Mouse (Mus musculus): Measurements from ENCODE around the gene 4930455H04Rik.

Gene 4930455H04Rik

GRCm38 (mm10) chr3:116966800-116967199, 1.3 kb upstream of the 4930455H04Rik start:
- DNase-seq (ENCODE audit: low spot score in 2 of 2) = no peak

GRCm38 (mm10) chr3:116967436-116967835, 631 bp upstream of the 4930455H04Rik start:
- DNase-seq (ENCODE audit: low spot score in 2 of 2) = no peak

DNA sequence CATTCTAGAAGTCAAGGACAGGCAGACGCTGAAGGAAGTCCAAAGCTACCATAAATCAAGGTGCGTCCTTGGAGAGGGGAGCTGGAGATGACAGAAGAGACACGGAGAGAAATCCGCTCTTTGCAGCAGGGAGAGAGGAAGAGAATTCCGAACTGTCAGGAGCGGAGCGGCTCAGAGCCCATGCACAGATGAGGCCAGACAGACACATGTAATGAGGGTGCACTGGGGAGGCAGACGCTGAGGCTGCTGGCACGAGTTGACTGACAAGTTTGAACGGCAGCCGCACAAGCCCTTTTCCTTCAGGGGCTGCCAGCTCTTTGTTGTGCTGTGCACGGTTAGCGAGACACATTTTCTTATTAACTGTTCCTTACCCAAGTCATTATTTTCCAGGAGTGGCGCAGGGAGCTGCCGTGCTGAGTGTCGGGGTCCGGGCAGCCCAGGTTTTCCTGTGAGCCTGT, 502 bp downstream of the 4930455H04Rik start, which contains the start of gene Palmd:
Gene Palmd (minus strand): TSS at position 448 of the 458 bp plus-strand sequence.
- peak in 1 of 2 experiments; percentile 39 for DNase-seq (ENCODE audit: low spot score in 2 of 2)

GRCm38 (mm10) chr3:116969003-116969402, 936 bp downstream of the 4930455H04Rik start:
- no peak for DNase-seq (ENCODE audit: low spot score in 2 of 2)

DNA sequence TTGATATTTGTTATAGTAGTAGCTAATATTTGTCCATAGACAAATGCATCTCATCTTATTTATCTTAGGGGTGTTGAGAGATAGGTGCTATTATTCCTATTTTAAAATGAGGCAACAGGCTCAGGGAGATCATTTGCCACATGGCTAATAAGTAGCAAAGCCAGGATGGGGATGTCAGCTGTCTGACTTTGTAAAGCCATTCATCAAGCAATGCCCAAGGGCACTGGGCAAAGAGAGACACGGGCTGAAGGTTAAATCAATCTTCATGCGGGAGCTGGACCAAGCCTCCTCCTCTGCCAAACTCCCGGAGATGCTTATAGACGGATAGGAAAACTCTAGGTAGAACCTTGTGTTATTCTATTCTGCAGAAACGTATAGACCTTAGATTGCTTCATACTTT, 1.7 kb downstream of the 4930455H04Rik start:
- DNase-seq (ENCODE audit: low spot score in 2 of 2) = no peak

DNA sequence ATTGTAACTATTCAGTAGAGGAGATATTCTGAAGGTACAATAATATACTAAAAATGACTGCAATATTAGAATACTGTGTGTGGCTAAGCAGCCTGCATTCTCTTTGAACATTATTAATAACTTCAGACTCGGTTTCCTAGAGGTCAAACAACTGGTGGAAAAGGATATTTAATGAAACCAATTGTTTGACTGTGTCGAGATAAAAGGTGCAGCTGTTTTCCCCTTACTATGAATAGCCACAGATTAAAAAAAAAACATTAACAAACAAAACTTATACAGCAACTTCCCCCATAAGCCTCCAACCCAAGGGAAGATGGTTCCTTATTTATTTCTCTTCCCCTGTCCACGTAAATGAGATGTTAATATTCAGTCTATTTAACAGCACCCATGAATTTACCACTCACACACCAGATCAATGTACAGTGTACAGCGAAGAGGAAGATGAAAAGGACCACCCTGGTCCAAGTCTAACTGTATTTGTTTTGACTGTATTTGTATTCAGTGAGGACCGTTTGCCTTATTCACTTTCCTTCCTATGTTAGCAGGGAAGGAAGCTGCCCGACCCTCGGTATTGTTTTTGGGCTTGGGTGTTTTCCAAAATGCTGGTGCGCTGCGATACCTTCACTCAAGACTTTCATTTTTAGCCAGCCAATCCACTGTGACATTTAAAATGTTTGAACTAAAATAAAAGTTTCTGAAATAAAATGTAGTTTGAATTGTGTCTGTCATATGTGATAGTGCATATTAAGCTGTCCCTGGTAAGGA, 13.9 kb downstream of the 4930455H04Rik start:
- DNase-seq (ENCODE audit: low spot score in 2 of 2) = no peak

GRCm38 (mm10) chr3:116985042-116985455, 17.0 kb downstream of the 4930455H04Rik start:
- DNase-seq (ENCODE audit: low spot score in 2 of 2) = no peak

DNA sequence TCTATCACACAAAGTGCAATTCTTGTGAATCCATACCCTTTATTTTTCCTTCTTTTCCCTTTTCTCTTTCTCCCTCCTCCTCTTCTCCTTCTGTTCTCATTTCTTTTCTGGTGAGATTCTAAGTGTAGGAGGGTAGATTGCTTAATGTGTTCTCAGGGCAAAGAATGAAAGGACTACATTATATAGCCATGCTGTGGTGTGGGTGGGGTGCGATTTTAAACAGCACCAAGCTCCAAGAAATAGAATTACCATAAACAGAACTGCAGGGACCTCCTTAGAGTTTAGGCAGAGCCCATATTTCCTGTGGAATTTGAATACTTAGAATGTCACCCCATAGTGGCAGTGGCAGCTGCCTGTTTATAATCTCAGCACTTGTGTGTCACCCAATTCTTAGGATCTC, 17.7 kb downstream of the 4930455H04Rik start:
- DNase-seq (ENCODE audit: low spot score in 2 of 2) = peak; percentile 70 to 85

GRCm38 (mm10) chr3:116986451-116986850, 18.4 kb downstream of the 4930455H04Rik start:
- DNase-seq (ENCODE audit: low spot score in 2 of 2) = no peak

DNA sequence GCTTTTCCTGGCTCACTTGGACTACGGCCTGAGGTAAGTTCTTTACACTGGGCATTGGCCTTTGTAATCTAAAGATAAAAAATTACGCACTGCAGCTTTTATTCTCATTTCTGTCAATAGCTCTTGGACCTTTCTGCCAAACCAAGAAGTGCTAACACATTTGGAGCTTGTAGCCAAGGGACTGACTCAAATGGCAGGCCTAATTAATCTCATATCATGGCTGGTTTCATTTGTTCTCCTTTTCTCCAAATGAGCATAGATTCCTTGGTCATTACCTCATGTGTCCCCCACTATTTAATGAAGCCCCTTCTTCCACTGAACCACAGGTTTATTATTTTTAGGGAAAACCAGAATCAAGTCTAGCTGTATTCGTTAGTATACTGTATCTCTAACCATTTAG, 20.2 kb downstream of the 4930455H04Rik start:
- DNase-seq (ENCODE audit: low spot score in 2 of 2) = no peak

DNA sequence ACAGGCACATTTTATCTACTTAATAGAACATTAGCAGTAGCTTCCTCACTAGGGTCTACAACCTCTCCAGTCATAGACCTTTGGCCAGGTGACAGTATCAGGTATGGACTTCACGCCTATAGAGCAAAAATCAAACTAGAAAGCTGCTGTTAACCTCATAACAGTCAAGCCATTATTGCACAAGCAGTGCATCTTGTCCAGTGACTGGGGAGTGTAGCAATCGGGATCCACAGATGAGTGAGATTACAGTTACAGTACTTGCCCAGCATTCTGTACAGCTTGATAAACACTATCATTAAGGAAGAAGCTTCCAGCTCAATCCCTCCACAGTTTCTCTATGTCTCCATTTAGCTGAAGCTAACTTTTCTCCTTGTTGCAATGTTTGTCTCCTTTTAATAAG, 23.1 kb downstream of the 4930455H04Rik start:
- DNase-seq (ENCODE audit: low spot score in 2 of 2) = no peak

DNA sequence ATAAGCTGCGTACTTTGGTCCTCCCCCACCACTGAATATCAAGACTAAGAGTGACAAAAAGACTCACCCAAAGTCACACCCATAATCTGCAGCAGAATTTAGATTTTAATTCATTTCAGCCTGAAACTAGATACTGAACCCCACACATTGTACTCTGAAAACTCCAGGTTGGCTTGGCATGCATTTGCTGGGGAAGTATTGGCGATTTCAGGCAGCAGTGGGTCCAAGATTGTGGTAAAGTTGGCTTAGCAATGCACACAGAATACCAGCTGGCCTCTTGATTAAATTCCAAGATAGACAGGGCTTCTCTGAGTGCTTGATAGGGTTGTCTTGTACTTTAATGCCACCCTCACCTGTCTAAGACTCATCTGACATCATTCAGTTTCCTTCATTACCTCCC, 24.9 kb downstream of the 4930455H04Rik start:
- no peak for DNase-seq (ENCODE audit: low spot score in 2 of 2)

- DNase-seq (ENCODE audit: low spot score in 2 of 2) = no peak
Measured at GRCm38 (mm10) chr3:117001686-117002485, 33.8 kb downstream of the 4930455H04Rik start.

DNA sequence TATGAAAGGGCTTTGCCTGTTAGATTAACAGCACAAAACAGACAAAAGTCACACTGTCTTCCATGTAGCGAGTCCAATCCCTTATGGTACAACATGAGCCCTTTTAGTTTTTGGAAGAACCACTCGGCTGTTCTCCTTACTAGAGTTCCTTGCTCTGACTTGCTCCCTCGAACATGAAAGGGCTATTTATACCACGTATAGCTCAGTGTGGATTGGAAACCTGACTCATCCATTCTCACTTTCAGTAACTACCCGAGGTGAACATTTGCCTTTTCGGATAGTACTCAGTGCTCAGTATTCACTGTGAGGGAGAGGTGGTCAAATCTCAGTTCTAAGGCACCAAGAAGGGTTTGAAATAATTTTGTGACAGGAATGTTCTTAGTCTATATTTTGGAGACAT, 35.3 kb downstream of the 4930455H04Rik start:
- DNase-seq (ENCODE audit: low spot score in 2 of 2) = no peak

GRCm38 (mm10) chr3:117006636-117007035, 38.6 kb downstream of the 4930455H04Rik start:
- DNase-seq (ENCODE audit: low spot score in 2 of 2) = no peak

- DNase-seq (ENCODE audit: low spot score in 2 of 2) = peak; percentile 40 to 73
Measured at GRCm38 (mm10) chr3:117007340-117007739, 39.3 kb downstream of the 4930455H04Rik start.

DNA sequence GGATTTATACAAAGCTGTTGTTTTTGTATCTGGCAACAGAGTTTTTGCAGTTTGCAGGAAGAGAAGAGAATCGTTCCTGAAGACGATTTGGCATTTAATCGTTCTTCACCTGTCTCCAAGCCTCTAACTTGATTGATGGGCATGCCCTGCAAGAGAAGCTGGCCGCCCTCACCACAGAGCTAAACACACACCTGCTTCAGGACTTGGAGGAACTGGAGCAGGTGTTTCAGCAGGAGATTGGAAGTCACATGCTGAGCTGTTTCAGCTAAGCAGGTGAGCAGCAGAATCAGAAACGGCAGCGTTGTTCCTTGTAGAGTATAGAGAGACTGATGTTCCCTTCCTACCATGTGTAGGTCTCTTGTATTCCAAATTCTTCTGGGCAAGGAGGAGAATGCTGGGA, 42.1 kb downstream of the 4930455H04Rik start:
- DNase-seq (ENCODE audit: low spot score in 2 of 2) = no peak

GRCm38 (mm10) chr3:117020319-117020718, 52.3 kb downstream of the 4930455H04Rik start:
- DNase-seq (ENCODE audit: low spot score in 2 of 2) = no peak

DNA sequence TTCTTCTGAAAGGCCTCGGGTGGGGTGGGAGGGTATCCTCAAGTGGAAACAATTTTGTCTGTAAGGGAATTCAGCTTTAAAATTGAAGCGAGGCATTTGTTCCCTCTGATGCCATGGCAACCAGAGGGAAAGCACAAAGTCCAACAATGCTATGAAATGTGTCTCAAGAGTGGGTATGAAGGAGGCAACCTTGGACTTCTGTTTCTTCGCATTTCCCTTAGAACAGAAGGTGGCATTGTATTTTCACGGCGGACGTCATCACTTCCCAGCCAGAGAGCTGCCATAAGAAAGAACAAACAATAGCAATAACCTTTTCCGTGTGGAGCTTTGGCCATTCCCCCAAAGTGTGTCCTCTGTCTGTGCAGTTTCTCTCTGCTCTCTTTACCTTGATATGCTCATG, 53.8 kb downstream of the 4930455H04Rik start:
- DNase-seq (ENCODE audit: low spot score in 2 of 2) = no peak

DNA sequence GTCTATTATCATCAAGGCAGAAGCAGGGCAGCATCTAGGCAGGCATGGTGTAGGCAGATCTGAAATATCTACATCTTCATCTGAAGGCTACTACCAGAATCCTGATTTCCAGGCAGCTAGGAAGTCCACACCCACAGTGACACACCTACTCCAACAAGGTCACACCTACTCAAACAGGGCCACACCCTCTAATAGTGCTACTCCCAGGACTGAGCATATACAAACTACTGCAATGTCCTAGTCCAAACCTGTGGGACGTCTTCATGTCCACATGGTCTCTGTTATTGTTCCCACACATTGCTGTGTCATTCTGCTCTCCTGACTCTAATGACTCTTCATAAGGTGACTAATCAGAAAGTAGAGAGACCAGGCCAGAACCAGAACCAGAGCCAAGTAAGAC, 56.0 kb downstream of the 4930455H04Rik start:
- no peak for DNase-seq (ENCODE audit: low spot score in 2 of 2)

- DNase-seq (ENCODE audit: low spot score in 2 of 2) = no peak
Measured at GRCm38 (mm10) chr3:117024557-117024956, 56.5 kb downstream of the 4930455H04Rik start.

DNA sequence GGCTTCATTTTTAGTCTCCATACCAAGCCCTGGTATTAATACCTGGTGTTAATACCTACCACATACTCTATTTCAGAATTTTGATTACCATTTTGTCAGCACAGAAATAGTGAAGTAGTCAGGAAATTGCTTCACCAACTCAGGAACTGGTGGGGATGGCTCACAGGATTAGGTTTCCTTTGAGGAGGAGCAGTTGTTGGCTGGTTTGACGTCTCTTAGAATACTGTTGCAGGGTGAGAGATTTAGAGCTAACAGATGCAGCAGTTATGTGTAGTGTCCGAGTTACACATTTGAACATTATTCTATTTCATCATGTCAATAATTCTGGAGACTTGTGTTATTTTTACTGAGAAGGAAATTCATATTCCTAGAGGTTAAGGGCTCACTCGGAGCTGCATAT, 57.4 kb downstream of the 4930455H04Rik start:
- no peak for DNase-seq (ENCODE audit: low spot score in 2 of 2)

Data from left cerebral cortex, adult 9 months (tissue).